Mouse (Mus musculus): Measurements from ENCODE around the gene Rps10.

DNA sequence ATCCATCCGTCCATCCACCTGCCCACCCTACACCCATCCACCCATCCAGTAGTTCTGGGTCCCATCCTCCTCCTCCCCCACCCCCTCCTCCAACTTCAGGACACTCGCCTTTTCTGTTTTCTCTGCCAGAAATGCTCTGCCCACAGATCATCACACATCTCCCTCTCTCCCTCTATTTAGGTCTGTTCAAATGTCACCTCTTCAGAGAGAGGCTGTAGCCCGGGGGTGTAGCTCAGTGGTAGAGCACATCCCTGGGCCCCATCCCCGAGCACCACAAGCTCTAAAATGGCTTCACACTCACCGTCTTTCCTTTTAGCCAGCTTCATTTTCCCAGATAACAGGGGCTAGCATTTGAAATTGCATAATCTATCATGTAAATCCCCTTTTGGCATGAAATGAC, 41.3 kb upstream of the Rps10 start:
- TF ChIP-seq CTCF (IDR thresholded peaks at IDR 0.05; ENCODE audit: borderline replicate concordance, extremely low read depth, insufficient read depth, insufficient read length) (no peak), POLR2A (IDR thresholded peaks at IDR 0.05; ENCODE audit: borderline replicate concordance, extremely low read depth, insufficient read depth, insufficient read length, poor library complexity, severe bottlenecking) (no peak)
